ENCODE assay signal across 7 mouse cellular contexts in the genomic region with DNA sequence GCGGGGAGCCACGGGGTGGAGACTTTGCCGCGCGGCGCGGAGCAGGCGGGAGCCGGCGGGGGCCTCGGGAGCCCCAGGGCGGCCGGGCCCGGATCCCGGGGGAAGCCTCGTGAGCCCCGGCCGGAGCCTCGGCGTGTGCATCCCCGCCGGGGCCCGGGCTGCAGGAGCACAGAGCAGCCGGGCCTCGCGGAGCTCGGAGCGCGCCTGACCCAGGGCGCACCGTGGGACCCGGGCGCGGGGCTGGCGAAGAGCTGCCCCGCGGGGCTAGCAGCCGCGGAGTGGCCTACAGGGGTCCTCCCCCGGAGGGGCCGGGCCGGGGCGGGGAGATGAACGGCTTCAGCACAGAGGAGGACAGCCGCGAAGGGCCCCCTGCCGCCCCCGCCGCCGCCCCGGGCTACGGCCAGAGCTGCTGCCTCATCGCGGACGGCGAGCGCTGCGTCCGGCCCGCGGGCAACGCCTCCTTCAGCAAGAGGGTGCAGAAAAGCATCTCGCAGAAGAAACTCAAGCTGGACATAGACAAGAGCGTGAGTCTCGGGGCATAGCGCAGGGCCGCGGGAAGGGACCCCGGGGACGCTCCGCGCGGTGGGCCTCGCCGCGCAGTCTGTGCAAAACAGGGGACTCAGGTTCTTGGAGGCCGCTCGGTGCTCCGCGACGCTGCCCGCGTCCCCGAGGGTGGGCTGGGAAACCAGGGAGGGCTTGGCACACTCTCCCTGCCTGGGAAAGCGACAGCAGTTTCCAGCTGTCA. TPM values are rescaled to one million over a fixed set of nuclear protein-coding genes. Genes with fewer than 3 reads are reported as not detected.
DNase-seq lines count a peak whose midpoint lies in the region; ATAC-seq and TF ChIP-seq lines count a peak whose summit lies in the region.

No protein-coding gene starts in this region.

- H3K36me3 ChIP-seq in hindbrain, embryonic 14.5 days (replicated peaks; ENCODE audit: control insufficient read depth, insufficient read depth), result peaks cover 5% of the 10 kb centered on the region; the same call in 1 of the 2 replicates
- peaks cover 2% of the 10 kb centered on the region; the same call in 1 of the 2 replicates for H3K36me3 ChIP-seq in limb, embryonic 11.5 days (ENCODE audit: control insufficient read depth, insufficient read depth, low read length)
- 0 out of 2 replicates have a peak, but pooled peaks cover 2% of the 10 kb centered on the region for H3K36me3 ChIP-seq in midbrain, embryonic 14.5 days (ENCODE audit: control insufficient read depth, insufficient read depth, low read length)
- no peaks in the 10 kb centered on the region for H3K36me3 ChIP-seq in stomach, embryonic 15.5 days

- peak overlapping the region; percentile 53 for H3K27ac ChIP-seq in hindbrain, embryonic 14.5 days
- no peak overlapping the region for H3K27ac ChIP-seq in limb, embryonic 11.5 days (replicated peaks; ENCODE audit: low read depth, low read length)
- peak overlapping the region; percentile 64; the same call in 1 of the 2 replicates for H3K27ac ChIP-seq in midbrain, embryonic 14.5 days (replicated peaks; ENCODE audit: low read depth, low read length)
- H3K27ac ChIP-seq in stomach, embryonic 15.5 days, result peak overlapping the region; percentile 69

- H3K4me3 ChIP-seq in hindbrain, embryonic 14.5 days (replicated peaks; ENCODE audit: low read length), result peak overlapping the region; percentile 93
- peak overlapping the region; percentile 92 for H3K4me3 ChIP-seq in limb, embryonic 11.5 days (ENCODE audit: low read depth, low read length)
- peak overlapping the region; percentile 94 for H3K4me3 ChIP-seq in midbrain, embryonic 14.5 days (replicated peaks; ENCODE audit: low read depth, low read length)
- peak overlapping the region; percentile 96 for H3K4me3 ChIP-seq in stomach, embryonic 15.5 days (replicated peaks)

- DNase-seq in Patski (ENCODE audit: low read depth, low spot score), result no peak
- DNase-seq in cerebellum, adult 11-12 months, result peak; percentile 42
- peak; percentile 35 to 40 for DNase-seq in frontal cortex, postnatal 36 days (ENCODE audit: low spot score in 2 of 2)
- peak; percentile 41 for DNase-seq in hindbrain, embryonic 14.5 days (ENCODE audit: low spot score)
- peak; percentile 62 for DNase-seq in limb, embryonic 11.5 days (ENCODE audit: low spot score)
- DNase-seq in midbrain, embryonic 14.5 days, result peak; percentile 64

- H3K27me3 ChIP-seq in Patski, result no peaks in the 10 kb centered on the region
- H3K27me3 ChIP-seq in hindbrain, embryonic 14.5 days (ENCODE audit: control insufficient read depth, insufficient read depth, low read length), result no peaks in the 10 kb centered on the region
- no peaks in the 10 kb centered on the region for H3K27me3 ChIP-seq in limb, embryonic 11.5 days (ENCODE audit: control insufficient read depth, insufficient read depth, low read length)
- H3K27me3 ChIP-seq in midbrain, embryonic 14.5 days (ENCODE audit: control insufficient read depth, insufficient read depth, low read length), result no peaks in the 10 kb centered on the region
- no peaks in the 10 kb centered on the region for H3K27me3 ChIP-seq in stomach, embryonic 15.5 days (replicated peaks)

- POLR2A ChIA-PET in Patski (lab: Charles Lee), result no interaction called here

- ATAC-seq in Patski, result peak; percentile 28
- ATAC-seq in hindbrain, embryonic 14.5 days (ENCODE audit: low FRiP score), result peak; percentile 65
- peak; percentile 61 for ATAC-seq in limb, embryonic 11.5 days (ENCODE audit: insufficient number of reproducible peaks, low FRiP score, low TSS enrichment, low read depth)
- peak; percentile 71 for ATAC-seq in midbrain, embryonic 14.5 days (ENCODE audit: low FRiP score, low TSS enrichment)
- ATAC-seq in stomach, embryonic 15.5 days (ENCODE audit: insufficient read depth, low FRiP score, low read depth), result peak; percentile 40

- in situ Hi-C loops in Patski (cut with MboI; ENCODE audit: low pct_unique_long_range_greater_than_20kb), result no loop called here

- 0% methylated on average over 58 of the region's 85 CpGs for WGBS in hindbrain, embryonic 14.5 days
- WGBS in limb, embryonic 11.5 days, result under 1% methylated on average over 73 of the region's 85 CpGs
- 1% methylated on average over 79 of the region's 85 CpGs for WGBS in midbrain, embryonic 14.5 days
- WGBS in stomach, embryonic 15.5 days, result 1% methylated on average over 73 of the region's 85 CpGs

- H3K4me1 ChIP-seq in hindbrain, embryonic 14.5 days (replicated peaks; ENCODE audit: control insufficient read depth, insufficient read depth, low read length), result peaks cover 24% of the 10 kb centered on the region
- peaks cover 17% of the 10 kb centered on the region for H3K4me1 ChIP-seq in limb, embryonic 11.5 days (ENCODE audit: control insufficient read depth, insufficient read depth, low read length)
- H3K4me1 ChIP-seq in midbrain, embryonic 14.5 days (ENCODE audit: control insufficient read depth, insufficient read depth, low read length), result peaks cover 19% of the 10 kb centered on the region
- H3K4me1 ChIP-seq in stomach, embryonic 15.5 days, result peaks cover 21% of the 10 kb centered on the region

- peak overlapping the region; percentile 97 for H3K4me2 ChIP-seq in hindbrain, embryonic 14.5 days (replicated peaks)
- H3K4me2 ChIP-seq in limb, embryonic 11.5 days (ENCODE audit: low read depth, severe bottlenecking), result peak overlapping the region; percentile 99
- H3K4me2 ChIP-seq in midbrain, embryonic 14.5 days (ENCODE audit: low read length), result peak overlapping the region; percentile 95
- peak overlapping the region; percentile 90 for H3K4me2 ChIP-seq in stomach, embryonic 15.5 days

- CTCF ChIA-PET in Patski (lab: Charles Lee), result no interaction called here

- no peaks in the 10 kb centered on the region for H3K9me3 ChIP-seq in hindbrain, embryonic 14.5 days (ENCODE audit: control insufficient read depth, low read length)
- H3K9me3 ChIP-seq in limb, embryonic 11.5 days (ENCODE audit: control insufficient read depth, low read length), result no peaks in the 10 kb centered on the region
- no peaks in the 10 kb centered on the region for H3K9me3 ChIP-seq in midbrain, embryonic 14.5 days (ENCODE audit: control insufficient read depth, low read length)
- no peaks in the 10 kb centered on the region for H3K9me3 ChIP-seq in stomach, embryonic 15.5 days

- TF ChIP-seq CTCF in Patski (IDR thresholded peaks at IDR 0.05), result no peak

- H3K9ac ChIP-seq in hindbrain, embryonic 14.5 days, result peak overlapping the region; percentile 88
- peak overlapping the region; percentile 87 for H3K9ac ChIP-seq in limb, embryonic 11.5 days (ENCODE audit: low read length)
- peak overlapping the region; percentile 86 for H3K9ac ChIP-seq in midbrain, embryonic 14.5 days (replicated peaks; ENCODE audit: low read length)
- peak overlapping the region; percentile 91 for H3K9ac ChIP-seq in stomach, embryonic 15.5 days

RNA-seq across cellular contexts. Expression of a gene that starts 0.5 kb away (rescaled TPM):
- 47.9 TPM for polyA plus RNA-seq in Patski (2021)
- polyA plus RNA-seq in hindbrain, embryonic 14.5 days (2014; fragmentation: Nextera tagmentation; extraction: Ambion mirVana), result 12.6 and 15.5 TPM in 2 replicates
- polyA plus RNA-seq in limb, embryonic 11.5 days (2014; fragmentation: Nextera tagmentation; extraction: Ambion mirVana), result 14.1 and 15.2 TPM in 2 replicates
- 12.0 and 13.1 TPM in 2 replicates for polyA plus RNA-seq in midbrain, embryonic 14.5 days (2014; fragmentation: Nextera tagmentation; extraction: Ambion mirVana)
- 12.4 and 12.6 TPM in 2 replicates for polyA plus RNA-seq in stomach, embryonic 15.5 days (2015; fragmentation: Nextera tagmentation; extraction: Ambion mirVana)

RNA-seq across cellular contexts. Expression of a gene that starts 30.7 kb away (rescaled TPM):
- polyA plus RNA-seq in Patski (2021), result not detected
- polyA plus RNA-seq in hindbrain, embryonic 14.5 days (2014; fragmentation: Nextera tagmentation; extraction: Ambion mirVana), result not detected in 2 replicates
- 2.6 and 3.0 TPM in 2 replicates for polyA plus RNA-seq in limb, embryonic 11.5 days (2014; fragmentation: Nextera tagmentation; extraction: Ambion mirVana)
- not detected in 2 replicates for polyA plus RNA-seq in midbrain, embryonic 14.5 days (2014; fragmentation: Nextera tagmentation; extraction: Ambion mirVana)
- 4.6 and 6.9 TPM in 2 replicates for polyA plus RNA-seq in stomach, embryonic 15.5 days (2015; fragmentation: Nextera tagmentation; extraction: Ambion mirVana)
